Mouse (Mus musculus): Measurements from ENCODE around the gene Spag8.

Spag8 gene

GRCm38 (mm10) chr4:43653161-43654015 lies at the start of gene Spag8:
Spag8 (minus strand) TSS chr4:43653594.
- peak; percentile 27 to 30 for DNase-seq (ENCODE audit: low spot score in 2 of 2)

DNA sequence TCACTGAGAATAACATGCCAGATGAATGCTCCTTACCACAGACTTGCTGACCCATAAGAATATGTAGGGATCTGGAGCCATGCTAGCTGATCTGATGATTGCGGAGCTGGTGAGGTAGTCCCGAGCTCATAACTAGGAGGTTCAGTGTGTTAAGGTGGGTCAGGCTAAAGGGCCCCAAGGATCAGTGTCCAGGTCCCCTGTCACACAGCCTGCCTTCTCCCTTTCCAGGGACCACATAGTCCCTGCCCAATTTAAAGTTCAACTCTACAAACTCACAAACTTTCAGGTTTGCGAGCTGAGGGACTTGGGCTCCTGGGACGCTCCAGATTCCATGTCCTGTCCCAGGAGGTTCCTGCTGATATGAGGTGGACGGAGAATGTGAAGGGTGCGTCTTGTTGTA lies 47.3 kb upstream of the Spag8 start, which contains the start of gene Olfr70:
Gene Olfr70, minus strand, starts transcription at position 101 of the 400 bp plus-strand sequence.
- no peak for DNase-seq (ENCODE audit: low spot score in 2 of 2)

DNA sequence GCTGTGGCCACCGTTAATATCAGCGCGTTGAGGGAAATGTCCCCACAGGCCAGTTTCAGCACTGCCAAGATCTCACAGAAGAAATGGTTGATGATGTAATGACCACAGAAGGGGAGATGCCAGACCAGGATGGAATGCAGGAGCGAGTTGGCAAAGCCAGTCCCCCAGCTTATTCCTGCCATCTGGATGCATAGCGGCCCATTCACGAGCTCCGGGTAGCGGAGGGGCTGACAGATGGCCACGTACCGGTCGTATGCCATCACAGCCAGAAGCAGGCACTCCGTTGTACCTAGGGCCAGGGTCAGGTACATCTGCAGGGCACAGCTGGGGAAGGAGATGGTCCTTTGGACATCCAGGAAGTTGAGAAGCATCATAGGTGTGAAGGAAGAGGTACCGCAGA lies 43.2 kb upstream of the Spag8 start:
- no peak for DNase-seq (ENCODE audit: low spot score in 2 of 2)

DNA sequence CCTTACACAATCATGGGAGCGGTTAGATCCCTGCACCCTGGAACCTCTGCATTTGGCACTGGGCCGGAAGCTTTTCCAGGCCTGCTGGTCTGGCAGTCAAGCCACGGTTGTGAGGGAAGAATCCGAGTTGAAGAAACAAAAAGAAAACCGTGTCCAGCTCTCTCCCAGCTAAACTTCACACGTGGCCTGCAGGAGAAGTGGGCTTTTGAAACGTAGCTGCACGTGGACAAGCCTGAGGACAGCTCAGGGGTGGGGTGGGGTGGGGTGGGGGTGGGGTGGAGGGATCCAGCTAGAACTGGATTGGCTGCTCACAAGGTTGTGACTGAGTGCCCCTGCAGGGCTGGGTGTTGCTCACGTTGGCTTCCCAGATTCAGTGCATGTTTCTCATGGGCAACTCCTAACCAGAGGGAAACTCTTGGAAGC lies 41.9 kb upstream of the Spag8 start:
- DNase-seq (ENCODE audit: low spot score in 2 of 2), result no peak

DNA sequence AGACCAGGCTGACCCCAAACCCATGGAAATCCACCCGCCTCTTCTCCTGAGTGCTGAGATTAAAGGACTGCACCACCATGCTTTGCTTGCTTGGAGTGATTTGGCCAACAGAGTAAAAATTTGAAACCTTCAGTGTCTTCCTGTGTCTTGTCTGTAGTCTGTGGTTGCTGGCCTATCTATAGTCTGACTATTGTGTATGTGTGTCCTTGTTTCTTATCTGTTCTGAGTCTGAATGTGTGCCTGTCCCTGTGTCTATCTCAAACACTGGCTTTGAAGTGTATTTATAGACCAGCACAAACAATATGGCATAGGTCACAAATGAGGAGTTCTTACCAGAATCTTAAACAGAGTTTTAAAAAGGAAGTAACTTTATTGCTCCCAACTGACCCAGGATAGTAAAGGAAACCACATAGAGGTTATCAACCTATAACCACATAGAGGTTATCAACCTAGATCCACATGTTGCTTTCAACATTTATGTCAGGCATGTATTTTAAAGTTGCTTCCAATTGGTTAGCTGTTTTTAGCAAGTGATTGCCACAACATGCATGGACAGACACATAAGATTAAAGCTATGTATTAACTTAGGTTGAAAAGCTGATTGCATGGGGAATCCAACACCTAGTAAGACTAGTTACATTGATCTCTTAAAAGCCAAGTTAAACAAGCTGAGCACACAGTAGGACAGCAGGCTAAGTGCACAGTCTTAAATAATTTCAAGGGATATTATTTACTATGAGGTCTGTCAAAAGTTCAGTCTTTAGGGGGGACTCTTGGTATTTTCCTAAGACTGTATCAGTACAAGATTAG lies 41.2 kb upstream of the Spag8 start:
- DNase-seq (ENCODE audit: low spot score in 2 of 2), result no peak

GRCm38 (mm10) chr4:43693806-43694241 lies 40.4 kb upstream of the Spag8 start:
- peak; percentile 58 to 76 for DNase-seq (ENCODE audit: low spot score in 2 of 2)

DNA sequence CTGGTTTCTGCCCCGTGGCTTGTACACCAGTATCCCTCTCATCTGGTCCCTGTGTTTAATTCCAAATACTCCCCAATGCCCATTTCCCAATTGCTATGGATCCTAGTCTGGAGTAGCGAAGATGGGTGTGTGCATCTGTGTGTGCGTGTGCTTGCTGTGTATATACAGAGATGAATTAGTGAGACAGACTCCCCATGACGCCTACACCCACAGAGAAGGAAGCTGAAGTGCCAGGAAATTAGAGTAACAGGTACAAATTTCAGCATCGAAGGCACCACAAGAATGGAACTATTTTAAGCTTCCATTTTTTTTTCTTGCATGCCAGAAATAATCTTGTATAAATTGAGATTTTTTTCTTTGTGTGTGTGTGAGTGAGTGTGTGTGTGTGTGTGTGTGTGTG lies 37.6 kb upstream of the Spag8 start:
- no peak for DNase-seq (ENCODE audit: low spot score in 2 of 2)

GRCm38 (mm10) chr4:43690021-43690420 lies 36.6 kb upstream of the Spag8 start:
- no peak for DNase-seq (ENCODE audit: low spot score in 2 of 2)

GRCm38 (mm10) chr4:43679416-43680043 lies 26.1 kb upstream of the Spag8 start:
- DNase-seq (ENCODE audit: low spot score in 2 of 2), result no peak

DNA sequence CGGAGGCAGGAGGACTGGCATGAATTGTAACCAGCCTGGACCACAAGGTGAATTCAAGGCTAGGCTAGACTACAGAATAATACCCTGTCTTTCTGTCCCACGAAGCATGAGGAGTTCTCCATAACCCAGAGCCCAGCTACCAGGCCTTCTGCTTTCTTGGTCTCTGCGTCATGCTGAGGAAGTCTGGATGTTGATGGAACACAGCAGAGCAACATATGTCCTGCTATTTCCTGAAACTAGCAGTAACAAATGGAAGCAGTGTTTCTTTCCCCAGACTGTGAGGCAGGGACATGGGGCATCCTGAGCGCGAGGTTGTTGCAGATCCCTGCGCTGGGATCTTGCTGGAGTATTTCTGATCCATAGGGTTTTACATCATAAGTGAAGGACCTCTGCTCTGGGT lies 25.1 kb upstream of the Spag8 start:
- no peak for DNase-seq (ENCODE audit: low spot score in 2 of 2)

GRCm38 (mm10) chr4:43675608-43676007 lies 22.2 kb upstream of the Spag8 start:
- no peak for DNase-seq (ENCODE audit: low spot score in 2 of 2)

- DNase-seq (ENCODE audit: low spot score in 2 of 2), result no peak
These were observed 21.6 kb upstream of the Spag8 start for GRCm38 (mm10) chr4:43674974-43675373.

DNA sequence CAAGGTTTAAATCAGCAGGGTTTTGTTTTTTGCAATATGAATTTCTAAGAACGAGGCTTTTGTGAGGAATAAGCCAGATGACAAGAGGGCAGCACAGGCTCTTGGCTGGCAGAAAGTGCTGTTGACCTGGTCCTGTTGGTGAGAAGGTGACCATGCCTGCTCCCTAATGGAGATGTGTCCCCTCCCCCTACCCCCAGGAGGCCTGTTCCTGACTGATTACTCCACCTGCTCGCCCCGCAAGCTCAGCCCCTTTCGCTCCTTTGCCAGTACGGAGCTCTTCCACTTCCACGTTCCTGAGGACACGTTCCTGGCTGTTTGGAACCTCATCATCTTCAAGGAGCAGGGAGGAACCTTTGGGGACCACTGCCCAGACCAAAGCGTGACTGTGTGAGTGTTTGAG lies 20.3 kb upstream of the Spag8 start:
- no peak for DNase-seq (ENCODE audit: low spot score in 2 of 2)

- peak; percentile 75 to 82 for DNase-seq (ENCODE audit: low spot score in 2 of 2)
These were observed 18.7 kb upstream of the Spag8 start for GRCm38 (mm10) chr4:43672070-43672469.

GRCm38 (mm10) chr4:43669428-43669794 lies 16.0 kb upstream of the Spag8 start:
- no peak for DNase-seq (ENCODE audit: low spot score in 2 of 2)

DNA sequence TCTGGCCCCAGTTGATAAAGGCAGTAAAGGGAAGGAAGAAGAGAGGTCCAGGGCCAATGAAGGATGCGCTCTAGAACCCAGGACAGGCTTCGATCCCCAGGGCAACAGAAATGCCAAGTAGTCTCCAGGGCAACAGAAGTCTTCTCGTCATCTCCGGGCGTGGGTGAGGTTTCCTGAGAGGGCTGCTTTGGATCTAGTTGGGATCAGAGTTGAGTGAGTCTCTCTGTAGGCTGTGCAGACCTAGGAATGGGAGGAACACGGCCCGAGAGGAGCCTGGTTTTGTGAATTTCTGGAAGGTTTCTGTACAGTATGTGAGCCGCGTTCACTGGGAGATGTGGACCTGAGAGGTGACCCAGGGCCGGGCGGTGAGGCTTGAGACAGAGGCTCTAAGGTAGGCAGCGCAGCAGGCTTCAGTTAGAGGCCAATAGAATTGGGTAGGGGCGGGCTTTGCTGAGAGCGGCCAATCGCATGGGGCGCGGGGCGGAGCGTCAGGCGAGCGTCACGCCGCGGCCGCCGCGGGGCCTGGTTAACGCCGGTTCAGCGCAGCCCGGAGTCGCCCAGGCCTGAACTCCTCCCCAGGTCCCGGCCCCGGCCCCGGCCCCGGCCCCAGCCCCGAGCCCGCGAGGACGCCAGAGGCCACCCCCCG lies 15.5 kb upstream of the Spag8 start, which contains the start of the genes Tmem8b and Fam221b:
Gene Tmem8b, plus strand, starts transcription at position 190 of the 646 bp plus-strand sequence.
Gene Fam221b, minus strand, starts transcription at position 364 of the 646 bp plus-strand sequence.
- peak; percentile 77 to 81 for DNase-seq (ENCODE audit: low spot score in 2 of 2)

- no peak for DNase-seq (ENCODE audit: low spot score in 2 of 2)
These were observed 13.0 kb upstream of the Spag8 start for GRCm38 (mm10) chr4:43666412-43666811.

DNA sequence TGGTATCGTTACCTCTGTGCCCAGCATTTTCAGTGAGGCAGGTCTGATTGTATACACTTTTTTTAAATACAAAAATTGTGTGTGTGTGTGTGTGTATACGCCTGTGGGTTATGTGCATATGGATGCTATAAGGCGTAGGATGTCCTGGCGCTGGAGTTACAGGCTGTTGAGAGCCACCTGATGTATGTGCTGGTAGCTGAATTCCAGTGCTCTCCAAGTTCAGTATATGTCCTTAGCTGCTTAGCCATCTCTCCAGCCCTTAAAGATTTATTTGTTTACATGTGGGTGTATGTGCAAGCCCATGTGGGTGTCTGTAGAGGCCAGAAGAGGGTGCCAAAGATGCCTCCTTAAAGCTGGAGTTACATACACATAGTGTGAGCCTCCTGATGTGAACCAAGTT lies 3.8 kb upstream of the Spag8 start:
- no peak for DNase-seq (ENCODE audit: low spot score in 2 of 2)

- peak; percentile 93 to 94 for DNase-seq (ENCODE audit: low spot score in 2 of 2)
These were observed 3.1 kb upstream of the Spag8 start, which contains the start of gene Hint2 for GRCm38 (mm10) chr4:43656339-43657109. Hint2 (minus strand) TSS chr4:43656466.

DNA sequence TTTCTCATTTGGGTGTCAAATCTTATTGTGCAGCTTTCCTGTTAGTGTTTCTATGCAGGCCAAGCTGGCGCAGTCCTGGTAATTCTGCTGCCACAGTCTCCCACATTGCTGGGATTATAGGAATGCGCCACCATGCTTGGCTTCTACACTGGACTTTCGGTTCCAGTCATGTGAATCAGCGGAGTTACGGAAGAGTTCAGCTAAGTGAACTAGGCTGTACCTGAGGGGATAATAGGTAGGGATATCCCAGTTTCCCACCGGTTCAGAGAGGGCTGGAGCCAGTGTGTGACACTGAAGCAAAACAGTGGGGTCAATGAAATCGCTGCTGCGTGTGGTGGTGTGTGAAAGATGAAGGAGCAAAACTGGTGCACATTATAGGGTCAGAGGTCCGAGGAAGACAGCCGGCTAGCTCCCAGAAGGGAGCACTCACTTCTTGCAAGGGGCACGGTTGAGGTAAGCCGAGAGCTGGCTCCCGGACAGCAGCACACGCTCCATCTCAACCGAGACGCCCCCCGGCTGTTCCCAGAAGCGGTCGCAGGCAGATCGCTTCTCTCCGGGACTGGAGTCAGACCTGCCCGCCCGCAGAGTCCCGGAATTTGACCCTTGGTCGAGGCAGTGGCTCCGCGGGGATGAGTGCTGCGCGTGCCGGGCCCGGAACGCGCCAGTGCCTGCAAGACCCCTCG lies 2.4 kb upstream of the Spag8 start:
- DNase-seq (ENCODE audit: low spot score in 2 of 2), result no peak

Data from natural killer cell, adult 2 months (primary cell).